Comparison of ENCODE assay signal across 9 mouse cellular contexts in genomic region chr7:141394771-141395170, GRCm38 (mm10). TPM values are rescaled to one million over a fixed set of nuclear protein-coding genes. Genes with fewer than 3 reads are reported as not detected.
A peak's percentile ranks its signal among the peaks of the same experiment; 100 is the strongest.
DNase-seq lines count a peak whose midpoint lies in the region; ATAC-seq and TF ChIP-seq lines count a peak whose summit lies in the region.
"Had no signal": no experiment of that assay in that cellular context is flagged by ENCODE, and none has a peak within 500 bp of the region (broad histone marks: within the 10 kb centered on the region; RNA-seq: fewer than 3 reads in every experiment).

No protein-coding gene starts in this region.

- H3K36me3 ChIP-seq in kidney, embryonic 15.5 days: peaks cover 39% of the 10 kb centered on the region
- H3K36me3 ChIP-seq in MEL (ENCODE audit: control insufficient read depth in 1 of 2, insufficient read depth in 2 of 2, low read length in 2 of 2): peaks cover 24 to 27% of the 10 kb centered on the region in 2 experiments
- H3K36me3 ChIP-seq in liver, adult 2 months (ENCODE audit: control insufficient read depth, insufficient read depth, low read length): peaks cover 23% of the 10 kb centered on the region; the same call in 1 of the 2 replicates

- H3K9ac ChIP-seq in kidney, embryonic 15.5 days: no peak overlapping the region
- H3K9ac ChIP-seq in MEL (ENCODE audit: control insufficient read depth, low read depth, low read length, poor library complexity, severe bottlenecking): peak overlapping the region; percentile 23; the same call in 1 of the 2 replicates
- no peak overlapping the region for H3K9ac ChIP-seq in liver, adult 2 months (ENCODE audit: low read depth, low read length)
- H3K9ac ChIP-seq: stomach, embryonic 15.5 days had no signal

- H3K9me3 ChIP-seq in kidney, embryonic 15.5 days (replicated peaks): no peaks in the 10 kb centered on the region
- no peaks in the 10 kb centered on the region for H3K9me3 ChIP-seq in MEL (replicated peaks; ENCODE audit: insufficient read depth, low read length)
- H3K9me3 ChIP-seq: stomach, embryonic 15.5 days had no signal

- no peak overlapping the region for H3K4me3 ChIP-seq in kidney, embryonic 15.5 days (replicated peaks)
- H3K4me3 ChIP-seq in MEL (ENCODE audit: control insufficient read depth in 1 of 2, insufficient read depth in 1 of 2, low read depth in 2 of 2, low read length in 2 of 2): no peak overlapping the region
- no peak overlapping the region for H3K4me3 ChIP-seq in liver, adult 2 months (ENCODE audit: insufficient read depth, low read depth, low read length)
- H3K4me3 ChIP-seq: stomach, embryonic 15.5 days had no signal

- H3K4me1 ChIP-seq in kidney, embryonic 15.5 days: peaks cover 22% of the 10 kb centered on the region
- H3K4me1 ChIP-seq in MEL (ENCODE audit: control insufficient read depth in 1 of 2, insufficient read depth in 2 of 2, low read length in 2 of 2): peaks cover 0 to 15% of the 10 kb centered on the region in 2 experiments; a peak in 3 of 4 replicates
- peaks cover 12% of the 10 kb centered on the region for H3K4me1 ChIP-seq in liver, adult 2 months (ENCODE audit: control insufficient read depth, insufficient read depth, low read length)

- DNase-seq in kidney, adult 18-20 months: peak; percentile 68
- peak; percentile 88 for DNase-seq in MEL (ENCODE audit: low read depth, low spot score)
- peak; percentile 81 for DNase-seq in c-Kit-negative CD71-positive TER-119-positive erythroid progenitor cells, embryonic 14.5 days (ENCODE audit: low read depth, low spot score)
- peak; percentile 63 for DNase-seq in gastrocnemius, postnatal 14 days
- peak; percentile 29 for DNase-seq in liver, adult 2 months (ENCODE audit: extremely low read depth, low read depth, low spot score)
- peak; percentile 91 for DNase-seq in thymus, postnatal 4 days

- peak; percentile 87 to 95 (median 89) for TF ChIP-seq CTCF in MEL (IDR thresholded peaks at IDR 0.05 in 2 of 3, conservative IDR thresholded peaks at IDR 0.05 in 1 of 3; ENCODE audit: control insufficient read depth in 1 of 3, insufficient read depth in 1 of 3, low read depth in 2 of 3, low read length in 3 of 3, poor library complexity in 1 of 3, severe bottlenecking in 1 of 3)
- peak; percentile 86 for TF ChIP-seq CTCF in liver, adult 2 months (IDR thresholded peaks at IDR 0.05; ENCODE audit: low read depth, low read length)

- H3K4me2 ChIP-seq in kidney, embryonic 15.5 days: no peak overlapping the region
- H3K4me2 ChIP-seq: stomach, embryonic 15.5 days had no signal

- no peak for TF ChIP-seq EP300 in MEL (IDR thresholded peaks at IDR 0.05; ENCODE audit: low read depth in 1 of 2, low read length in 2 of 2)

- peak; percentile 46 for TF ChIP-seq RAD21 in MEL (IDR thresholded peaks at IDR 0.05; ENCODE audit: low read depth, low read length)

- intact Hi-C loops in gastrocnemius, postnatal 14 days (cut with DNase I; ENCODE audit: low total_unique reads): no loop called here

- no peak for ATAC-seq in kidney, embryonic 15.5 days (replicated peaks; ENCODE audit: low FRiP score)
- peak; percentile 33 for ATAC-seq in neutrophil, adult 5-6 weeks (ENCODE audit: extremely low read depth, insufficient number of reproducible peaks, low FRiP score, poor library complexity, severe bottlenecking)

- H3K27ac ChIP-seq in kidney, embryonic 15.5 days: no peak overlapping the region
- H3K27ac ChIP-seq in MEL (ENCODE audit: control insufficient read depth, low read depth, low read length): peak overlapping the region; percentile 40; the same call in 1 of the 2 replicates
- no peak overlapping the region for H3K27ac ChIP-seq in liver, adult 2 months (replicated peaks; ENCODE audit: insufficient read depth, low read depth, low read length)
- H3K27ac ChIP-seq: stomach, embryonic 15.5 days had no signal

- peaks cover 25% of the 10 kb centered on the region for H3K79me2 ChIP-seq in MEL (ENCODE audit: control insufficient read depth, insufficient read depth, low read length, poor library complexity)
- peaks cover 9% of the 10 kb centered on the region; the same call in 1 of the 2 replicates for H3K79me2 ChIP-seq in liver, adult 2 months (ENCODE audit: control insufficient read depth, insufficient read depth, low read length)

- WGBS in kidney, embryonic 15.5 days: 28% methylated on average over 6 of the region's 6 CpGs
- 32% methylated on average over 6 of the region's 6 CpGs for WGBS in liver, adult 2 months

- no peaks in the 10 kb centered on the region for H3K27me3 ChIP-seq in kidney, embryonic 15.5 days
- H3K27me3 ChIP-seq in MEL (ENCODE audit: control insufficient read depth in 1 of 2, insufficient read depth in 2 of 2, low read length in 2 of 2): no peaks in the 10 kb centered on the region
- H3K27me3 ChIP-seq in liver, adult 2 months (ENCODE audit: control insufficient read depth, insufficient read depth, low read length): no peaks in the 10 kb centered on the region
- H3K27me3 ChIP-seq: stomach, embryonic 15.5 days had no signal

- TF ChIP-seq POLR2A in MEL (IDR thresholded peaks at IDR 0.05; ENCODE audit: control insufficient read depth in 1 of 2, insufficient read depth in 1 of 2, low read depth in 1 of 2, low read length in 2 of 2, poor library complexity in 1 of 2): no peak
- no peak for TF ChIP-seq POLR2A in liver, adult 2 months (IDR thresholded peaks at IDR 0.05; ENCODE audit: extremely low read depth, insufficient read depth, low read length)

TF ChIP-seq in MEL, 35 proteins besides CTCF, POLR2A, EP300 and RAD21 (continues in another document):
- TF ChIP-seq GABPA (IDR thresholded peaks at IDR 0.05; ENCODE audit: low read depth, low read length): no peak
- TF ChIP-seq MXI1 (IDR thresholded peaks at IDR 0.05; ENCODE audit: low read depth, low read length): peak; percentile 97
- TF ChIP-seq CHD1 (IDR thresholded peaks at IDR 0.05; ENCODE audit: low read depth, low read length): no peak
- TF ChIP-seq MYC (IDR thresholded peaks at IDR 0.05; ENCODE audit: low read depth, low read length): peak; percentile 78; the same call in 1 of the 2 replicates
- TF ChIP-seq MYB (IDR thresholded peaks at IDR 0.05; ENCODE audit: low read depth, low read length): no peak
- TF ChIP-seq ZKSCAN1 (IDR thresholded peaks at IDR 0.05; ENCODE audit: low read depth, low read length): no peak
- peak; percentile 71; the same call in 1 of the 2 replicates for TF ChIP-seq MAX (IDR thresholded peaks at IDR 0.05; ENCODE audit: low read length)
- no peak for TF ChIP-seq MAFK (IDR thresholded peaks at IDR 0.05; ENCODE audit: borderline replicate concordance, low read depth, low read length)
- TF ChIP-seq ZNF384 (IDR thresholded peaks at IDR 0.05; ENCODE audit: low read depth, low read length): peak; percentile 69
- TF ChIP-seq SIN3A (IDR thresholded peaks at IDR 0.05; ENCODE audit: low read length): peak; percentile 79
- no peak for TF ChIP-seq JUND (IDR thresholded peaks at IDR 0.05; ENCODE audit: low read depth, low read length)
- TF ChIP-seq RCOR1 (IDR thresholded peaks at IDR 0.05; ENCODE audit: low read depth, low read length): peak; percentile 25; the same call in 1 of the 2 replicates

RNA-seq across cellular contexts. Expression of gene Taldo1, which starts 2.8 kb away (rescaled TPM):
- polyA plus RNA-seq in kidney, embryonic 15.5 days (2015; fragmentation: Nextera tagmentation; extraction: Ambion mirVana): 340 and 353 TPM in 2 replicates
- 415 and 498 TPM in 2 replicates for total RNA-seq in MEL (2012; rRNA removed)
- 100 to 1,000 TPM in 1 of 2 experiments, not detected in 1; 298 TPM for polyA plus RNA-seq in MEL (2012; ENCODE audit: insufficient read depth in 1 of 2, insufficient read length in 2 of 2, low read depth in 1 of 2, low replicate concordance in 2 of 2, missing spikeins in 1 of 2)
- total RNA-seq in gastrocnemius, postnatal 14 days (2021): 100 to 1,000 TPM; 101 to 109 TPM
- 160 and 195 TPM in 2 replicates for total RNA-seq in liver, adult 2 months (2014; rRNA removed)
- polyA plus RNA-seq in liver, adult 2 months (2012; rRNA removed): 125 and 166 TPM in 2 replicates
- total RNA-seq in neutrophil, adult 5-6 weeks (2017): 1,594 and 1,707 TPM in 2 replicates

RNA-seq across cellular contexts. Expression of gene Gatd1, which starts 19.2 kb away (rescaled TPM):
- 61.5 and 61.8 TPM in 2 replicates for polyA plus RNA-seq in kidney, embryonic 15.5 days (2015; fragmentation: Nextera tagmentation; extraction: Ambion mirVana)
- 21.0 and 21.6 TPM in 2 replicates for total RNA-seq in MEL (2012; rRNA removed)
- polyA plus RNA-seq in MEL (2012; ENCODE audit: insufficient read depth in 1 of 2, insufficient read length in 2 of 2, low read depth in 1 of 2, low replicate concordance in 2 of 2, missing spikeins in 1 of 2): 10 to 100 TPM in 1 of 2 experiments, not detected in 1; 35.9 TPM
- total RNA-seq in gastrocnemius, postnatal 14 days (2021): 1 to 10 TPM; 6.2 to 9.6 TPM
- 15.1 and 23.5 TPM in 2 replicates for total RNA-seq in liver, adult 2 months (2014; rRNA removed)
- 34.9 and 36.2 TPM in 2 replicates for polyA plus RNA-seq in liver, adult 2 months (2012; rRNA removed)
- 16.8 and 21.9 TPM in 2 replicates for total RNA-seq in neutrophil, adult 5-6 weeks (2017)

RNA-seq across cellular contexts. Expression of gene Cend1, which starts 34.5 kb away (rescaled TPM):
- polyA plus RNA-seq in kidney, embryonic 15.5 days (2015; fragmentation: Nextera tagmentation; extraction: Ambion mirVana): 2.6 and 3.4 TPM in 2 replicates
- not detected in 2 replicates for total RNA-seq in MEL (2012; rRNA removed)
- not detected for polyA plus RNA-seq in MEL (2012; ENCODE audit: insufficient read depth in 1 of 2, insufficient read length in 2 of 2, low read depth in 1 of 2, low replicate concordance in 2 of 2, missing spikeins in 1 of 2)
- under 1 TPM; 0.47 to 0.82 TPM for total RNA-seq in gastrocnemius, postnatal 14 days (2021)
- 0.13 TPM in 1 of 2 replicates, not detected in the other for total RNA-seq in liver, adult 2 months (2014; rRNA removed)
- 0.09 and 0.10 TPM in 2 replicates for polyA plus RNA-seq in liver, adult 2 months (2012; rRNA removed)
- total RNA-seq in neutrophil, adult 5-6 weeks (2017): 0.25 TPM in 1 of 2 replicates, not detected in the other

RNA-seq across cellular contexts. Expression of gene Slc25a22, which starts 42.9 kb away (rescaled TPM):
- polyA plus RNA-seq in kidney, embryonic 15.5 days (2015; fragmentation: Nextera tagmentation; extraction: Ambion mirVana): 27.6 and 34.0 TPM in 2 replicates
- total RNA-seq in MEL (2012; rRNA removed): 17.7 and 23.8 TPM in 2 replicates
- polyA plus RNA-seq in MEL (2012; ENCODE audit: insufficient read depth in 1 of 2, insufficient read length in 2 of 2, low read depth in 1 of 2, low replicate concordance in 2 of 2, missing spikeins in 1 of 2): 10 to 100 TPM in 1 of 2 experiments, not detected in 1; 46.0 TPM
- total RNA-seq in gastrocnemius, postnatal 14 days (2021): 10 to 100 TPM; 14.8 to 32.4 TPM
- total RNA-seq in liver, adult 2 months (2014; rRNA removed): 26.1 and 40.7 TPM in 2 replicates
- 315 and 345 TPM in 2 replicates for polyA plus RNA-seq in liver, adult 2 months (2012; rRNA removed)
- 4.9 and 9.7 TPM in 2 replicates for total RNA-seq in neutrophil, adult 5-6 weeks (2017)

RNA-seq across cellular contexts. Expression of gene Pidd1, which starts 49.1 kb away (rescaled TPM):
- polyA plus RNA-seq in kidney, embryonic 15.5 days (2015; fragmentation: Nextera tagmentation; extraction: Ambion mirVana): 10.5 and 12.6 TPM in 2 replicates
- total RNA-seq in MEL (2012; rRNA removed): 5.0 and 6.4 TPM in 2 replicates
- 10 to 100 TPM in 1 of 2 experiments, not detected in 1; 27.2 TPM for polyA plus RNA-seq in MEL (2012; ENCODE audit: insufficient read depth in 1 of 2, insufficient read length in 2 of 2, low read depth in 1 of 2, low replicate concordance in 2 of 2, missing spikeins in 1 of 2)
- total RNA-seq in gastrocnemius, postnatal 14 days (2021): under 1 TPM; 0.55 to 0.75 TPM
- 0.37 and 0.94 TPM in 2 replicates for total RNA-seq in liver, adult 2 months (2014; rRNA removed)
- polyA plus RNA-seq in liver, adult 2 months (2012; rRNA removed): 3.8 and 4.7 TPM in 2 replicates
- 2.9 and 6.5 TPM in 2 replicates for total RNA-seq in neutrophil, adult 5-6 weeks (2017)

Comparison
In these comparisons a context has a peak if more than half of its experiments do, and no peak if none do; other contexts are left out.
1. DNase-seq: peak in every context shown above with its lines; median percentile 91 in thymus, postnatal 4 days; 88 in MEL; 81 in c-Kit-negative CD71-positive TER-119-positive erythroid progenitor cells, embryonic 14.5 days; 68 in kidney, adult 18-20 months; 63 in gastrocnemius, postnatal 14 days; 29 in liver, adult 2 months.